Mouse (Mus musculus) midbrain, postnatal 0 days (tissue): Measurements from ENCODE around the gene Gpr176. TPM values are rescaled to one million over a fixed set of nuclear protein-coding genes. Genes with fewer than 3 reads are reported as not detected.

Experiments
- ATAC-seq: fragments of 200-750 bp; cut with Nextera tagmentation; 2 replicates; pipeline ENCODE4 v1.8.0; 2017; ENCODE audit warnings: moderate number of reproducible peaks, mild to moderate bottlenecking, moderate TSS enrichment, moderate library complexity; ENCODE audit not compliant: low FRiP score
- DNase-seq: peaks from one replicate; pipeline ENCODE4 v3.0.0-alpha.2; 2015; ENCODE audit warnings: low spot score
- H3K27ac ChIP-seq: fragments of 300-500 bp; sonication (generic); 2 replicates; pipeline ENCODE4 v1.5.1; 2014; ENCODE audit warnings: low read depth, mild to moderate bottlenecking, low read length, mixed read lengths
- H3K27me3 ChIP-seq: fragments of 300-500 bp; sonication (generic); 2 replicates; pipeline ENCODE4 v1.6.1; 2014; ENCODE audit warnings: low read length, control low read depth, mixed read lengths; ENCODE audit not compliant: insufficient read depth
- H3K36me3 ChIP-seq: fragments of 300-500 bp; sonication (generic); 2 replicates; pipeline ENCODE4 v1.6.1; 2014; ENCODE audit warnings: low read length, control low read depth, mixed read lengths; ENCODE audit not compliant: insufficient read depth
- H3K4me1 ChIP-seq: fragments of 300-500 bp; sonication (generic); 2 replicates; pipeline ENCODE4 v1.6.1; 2014; ENCODE audit warnings: mild to moderate bottlenecking, control low read depth, antibody characterized with exemption, low read length, mixed read lengths; ENCODE audit not compliant: insufficient read depth
- H3K4me2 ChIP-seq: fragments of 300-500 bp; sonication (generic); 2 replicates; pipeline ENCODE4 v1.6.1; 2014; ENCODE audit warnings: low read depth, mild to moderate bottlenecking, low read length, mixed read lengths; ENCODE audit not compliant: poor library complexity, severe bottlenecking
- H3K4me3 ChIP-seq: fragments of 300-500 bp; sonication (generic); 2 replicates; pipeline ENCODE4 v1.5.1; 2014; ENCODE audit warnings: low read depth, mild to moderate bottlenecking, low read length, moderate library complexity
- H3K9ac ChIP-seq: fragments of 300-500 bp; sonication (generic); replicated peaks from 2 replicates; pipeline ENCODE4 v1.6.1; 2014; ENCODE audit warnings: mild to moderate bottlenecking, low read length, moderate library complexity, mixed read lengths; ENCODE audit not compliant: poor library complexity, severe bottlenecking
- H3K9me3 ChIP-seq: fragments of 300-500 bp; sonication (generic); 2 replicates; pipeline ENCODE4 v1.6.1; 2016; ENCODE audit warnings: low read length, control low read depth
- CTCF ChIP-seq: IDR thresholded peaks from 2 replicates; pipeline ENCODE4 v1.5.1; 2016; ENCODE audit warnings: antibody characterized with exemption, mild to moderate bottlenecking
- WGBS: fragments of 180-500 bp; shearing (Covaris S2); extraction: QIAGEN DNeasy Blood & Tissue Kit; methylation state at CpG from one replicate; pipeline ENCODE4 v1.1.7; 2014; 5-methylcytosine and 5-hydroxymethylcytosine counted together
- polyA plus RNA-seq: library from polyadenylated mRNA; unstranded; fragments of >200 nt; fragmentation: Nextera tagmentation; extraction: Ambion mirVana; gene quantifications from 2 replicates; pipeline ENCODE4 v1.2.1, GENCODE M21; 2015
- total RNA-seq: library from RNA; depleted of rRNA; stranded (reverse); fragments of >200 nt; gene quantifications from 2 replicates; pipeline ENCODE4 v1.2.3, GENCODE M21; 2014

Gene Gpr176
- total and polyA plus RNA-seq, 2 experiments from 2014 or later = 9.0 to 15.1 TPM

DNA sequence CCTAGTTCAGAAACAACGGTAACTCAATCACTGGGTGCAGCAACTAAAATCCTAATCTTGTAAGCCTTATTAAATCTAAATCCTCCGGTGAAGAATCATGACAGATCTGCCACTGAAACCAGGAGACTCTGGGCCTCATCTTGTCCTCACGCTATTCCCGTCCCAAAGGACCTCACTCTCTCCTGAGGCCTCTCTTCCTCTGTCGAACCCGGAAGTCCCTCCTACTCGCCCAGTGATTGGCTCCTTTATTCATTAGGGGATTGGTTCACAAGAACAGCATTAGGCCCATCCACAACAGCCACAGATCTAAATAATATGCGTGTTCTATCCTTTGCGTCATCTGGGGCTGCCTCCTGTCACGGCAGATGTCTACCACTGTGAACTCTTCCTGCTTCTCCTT lies 101.6 kb downstream of the Gpr176 start:
- Histone ChIP-seq H3K4me1 (no peaks in the 10 kb centered on the region), H3K9me3 (no peaks in the 10 kb centered on the region), H3K4me2 (no peak overlapping the region), H3K4me3 (no peak overlapping the region), H3K9ac (no peak overlapping the region), H3K36me3 (no peaks in the 10 kb centered on the region), H3K27ac (no peak overlapping the region), H3K27me3 (no peaks in the 10 kb centered on the region)
- TF ChIP-seq CTCF = no peak
- 84% methylated on average over 10 of the region's 10 CpGs for WGBS
- DNase-seq (no peak), ATAC-seq (no peak)

DNA sequence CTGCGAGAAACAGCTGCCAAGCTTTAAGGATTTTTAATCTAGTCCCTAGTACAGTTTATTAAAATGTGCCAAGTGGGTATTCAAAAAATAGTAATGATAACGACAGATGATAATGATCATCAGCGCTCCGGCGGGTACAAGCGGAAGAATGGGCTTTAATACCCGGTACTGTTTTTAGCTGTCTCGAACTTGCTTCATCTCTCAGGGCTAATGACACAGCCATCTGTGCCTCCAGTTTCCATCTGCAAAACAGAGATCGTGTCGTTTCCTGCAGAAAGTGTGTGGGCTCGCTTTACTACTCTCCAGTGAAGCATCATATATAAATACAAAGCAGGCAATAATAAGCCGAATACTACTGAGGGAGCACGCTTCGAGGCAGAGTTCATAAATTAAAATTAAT lies 103.0 kb downstream of the Gpr176 start:
- ATAC-seq = no peak
- no peaks in the 10 kb centered on the region for H3K9me3 ChIP-seq
- no peak overlapping the region for H3K4me2 ChIP-seq
- no peaks in the 10 kb centered on the region for H3K27me3 ChIP-seq
- no peak for TF ChIP-seq CTCF
- H3K4me3 ChIP-seq = no peak overlapping the region
- H3K27ac ChIP-seq = no peak overlapping the region
- no peak overlapping the region for H3K9ac ChIP-seq
- no peak for DNase-seq
- H3K36me3 ChIP-seq = no peaks in the 10 kb centered on the region
- 58% methylated on average over 14 of the region's 14 CpGs for WGBS
- no peaks in the 10 kb centered on the region for H3K4me1 ChIP-seq

DNA sequence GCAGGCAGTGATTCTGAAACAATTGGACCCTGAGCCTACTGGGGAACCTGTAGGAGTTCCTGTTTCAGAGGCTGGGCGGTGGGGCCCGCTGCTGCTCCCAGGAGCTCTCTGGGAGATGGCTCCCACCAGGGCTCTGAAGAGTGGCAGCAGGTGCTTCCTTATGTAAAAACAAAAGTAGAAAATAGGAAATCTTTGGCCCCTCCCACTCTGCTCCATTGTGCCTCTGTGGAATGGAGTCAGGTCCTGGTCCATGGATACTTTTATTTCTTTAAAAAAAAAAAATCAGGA lies 109.4 kb downstream of the Gpr176 start:
- no peaks in the 10 kb centered on the region for H3K36me3 ChIP-seq
- 64% methylated on average over 2 of the region's 2 CpGs for WGBS
- no peak overlapping the region for H3K27ac ChIP-seq
- DNase-seq (no peak), ATAC-seq (no peak)
- no peak overlapping the region for H3K4me3 ChIP-seq
- no peak for TF ChIP-seq CTCF
- H3K9me3 ChIP-seq = no peaks in the 10 kb centered on the region
- no peaks in the 10 kb centered on the region for H3K27me3 ChIP-seq
- no peaks in the 10 kb centered on the region for H3K4me1 ChIP-seq
- no peak overlapping the region for H3K9ac ChIP-seq
- H3K4me2 ChIP-seq = no peak overlapping the region

DNA sequence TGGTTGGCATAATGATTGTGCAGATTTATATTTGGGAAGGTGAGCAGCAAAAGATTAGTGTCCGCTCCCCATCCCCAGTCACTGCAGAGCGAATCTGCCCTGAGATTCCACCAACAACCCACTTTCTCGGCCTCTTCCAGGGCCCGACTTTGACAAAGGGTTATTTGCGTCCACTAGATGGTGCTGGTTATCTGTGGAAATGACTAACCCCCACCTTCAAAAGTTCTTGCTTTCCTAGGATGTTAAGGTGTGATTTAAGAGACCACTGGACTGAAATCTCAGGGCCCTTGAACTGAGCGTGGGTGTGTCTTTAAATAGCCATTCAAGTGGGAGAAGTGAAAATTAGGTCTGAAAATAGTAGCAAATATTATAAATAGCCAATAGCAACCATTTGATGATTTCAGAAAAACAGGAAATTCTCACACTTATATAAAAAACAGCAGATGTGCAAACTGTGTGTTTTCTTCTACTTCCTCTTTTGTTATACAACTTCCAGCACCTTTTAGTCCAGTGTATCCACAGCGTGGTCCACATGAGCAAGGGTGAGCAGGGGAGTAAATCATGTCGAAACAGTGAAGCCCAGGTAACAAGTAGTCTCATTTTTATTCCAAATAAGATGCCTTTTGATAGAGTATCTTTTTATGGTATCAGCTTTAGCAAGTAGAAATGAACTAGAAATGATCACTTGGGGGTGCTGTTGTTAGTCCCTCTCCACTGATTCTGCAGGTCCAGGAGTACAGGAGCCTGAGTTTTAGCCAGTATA lies 109.9 kb downstream of the Gpr176 start:
- no peak overlapping the region for H3K4me2 ChIP-seq
- 23% methylated on average over 8 of the region's 8 CpGs for WGBS

DNA sequence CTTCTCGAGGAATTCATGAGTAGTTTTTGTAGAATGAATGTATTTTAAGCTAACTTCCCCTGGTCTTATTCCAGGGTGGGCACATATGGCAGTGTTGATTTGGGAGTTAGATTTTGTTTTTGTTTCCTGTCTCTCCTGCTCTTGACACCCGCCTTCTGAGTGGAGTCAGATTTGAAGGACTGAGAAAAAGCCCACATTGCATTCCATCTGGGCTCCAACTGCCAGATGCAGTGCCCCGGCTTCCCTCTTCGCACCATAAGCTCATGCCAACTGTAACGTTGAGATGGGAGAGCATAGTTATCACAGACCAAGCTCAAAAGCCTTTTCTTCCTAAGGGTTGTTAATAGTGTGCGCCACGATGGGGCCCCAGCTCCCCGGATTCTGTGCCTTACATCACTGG lies 110.5 kb downstream of the Gpr176 start:
- Histone ChIP-seq H3K9ac (no peak overlapping the region), H3K27ac (no peak overlapping the region), H3K4me3 (no peak overlapping the region), H3K27me3 (no peaks in the 10 kb centered on the region), H3K4me2 (no peak overlapping the region), H3K36me3 (no peaks in the 10 kb centered on the region), H3K4me1 (no peaks in the 10 kb centered on the region), H3K9me3 (no peaks in the 10 kb centered on the region)
- TF ChIP-seq CTCF = no peak
- WGBS = 65% methylated on average over 8 of the region's 8 CpGs
- ATAC-seq (no peak), DNase-seq (no peak)

More for the DNA sequence above, 109.9 kb downstream of the Gpr176 start:
- TF ChIP-seq CTCF = peak; percentile 95
- H3K27me3 ChIP-seq = no peaks in the 10 kb centered on the region
- no peak overlapping the region for H3K9ac ChIP-seq
- no peaks in the 10 kb centered on the region for H3K36me3 ChIP-seq
- H3K27ac ChIP-seq = no peak overlapping the region
- ATAC-seq = peak; percentile 68; the same call in 1 of the 2 replicates
- DNase-seq = peak; percentile 80
- H3K4me3 ChIP-seq = no peak overlapping the region
- no peaks in the 10 kb centered on the region for H3K4me1 ChIP-seq
- H3K9me3 ChIP-seq = no peaks in the 10 kb centered on the region

DNA sequence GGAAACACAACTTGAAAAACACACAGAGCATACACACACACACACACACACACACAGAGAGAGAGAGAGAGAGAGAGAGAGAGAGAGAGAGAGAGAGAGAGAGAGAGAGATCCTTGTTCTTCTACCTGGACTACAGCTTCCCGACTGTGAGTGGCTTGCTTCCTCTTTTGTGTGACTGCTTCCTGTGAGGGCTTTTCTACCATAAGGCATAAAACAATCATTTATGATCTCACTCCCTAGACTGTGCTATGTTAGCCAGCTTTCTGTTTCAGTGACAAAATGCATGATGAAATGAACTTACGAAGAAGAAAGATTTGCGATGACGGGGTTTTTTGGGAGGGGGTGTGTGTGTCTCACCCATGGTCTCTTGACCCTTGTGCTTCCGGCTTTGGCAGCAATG lies 113.5 kb downstream of the Gpr176 start:
- H3K9ac ChIP-seq = no peak overlapping the region
- WGBS = 84% methylated on average over 5 of the region's 5 CpGs
- ATAC-seq = no peak
- H3K36me3 ChIP-seq = no peaks in the 10 kb centered on the region
- H3K4me3 ChIP-seq = no peak overlapping the region
- no peak for TF ChIP-seq CTCF
- H3K4me2 ChIP-seq = no peak overlapping the region
- no peaks in the 10 kb centered on the region for H3K4me1 ChIP-seq
- no peak overlapping the region for H3K27ac ChIP-seq
- DNase-seq = no peak
- H3K9me3 ChIP-seq = no peaks in the 10 kb centered on the region
- no peaks in the 10 kb centered on the region for H3K27me3 ChIP-seq
